Mouse (Mus musculus) kidney, postnatal 0 days (tissue): ENCODE measurements around the gene Rap1a. TPM values are rescaled to one million over a fixed set of nuclear protein-coding genes. Genes with fewer than 3 reads are reported as not detected.

ENCODE experiments used
- ATAC-seq: fragments of 200-750 bp; cut with Nextera tagmentation; replicated peaks from 2 replicates; pipeline ENCODE4 v1.8.0; 2017; ENCODE audit warnings: low read depth, moderate number of reproducible peaks, moderate TSS enrichment, moderate library complexity; ENCODE audit not compliant: low FRiP score
- DNase-seq: peaks from one replicate; pipeline ENCODE4 v3.0.0-alpha.2; 2016; ENCODE audit warnings: low spot score
- H3K27ac ChIP-seq: fragments of 300-500 bp; sonication (generic); 2 replicates; pipeline ENCODE4 v1.5.1; 2014; ENCODE audit warnings: mild to moderate bottlenecking
- H3K27me3 ChIP-seq: fragments of 300-500 bp; sonication (generic); 2 replicates; pipeline ENCODE4 v1.6.1; 2014; ENCODE audit warnings: low read length, mixed read lengths; ENCODE audit not compliant: insufficient read depth
- H3K36me3 ChIP-seq: fragments of 300-500 bp; sonication (generic); 2 replicates; pipeline ENCODE4 v1.6.1; 2014; ENCODE audit warnings: low read length, mixed read lengths; ENCODE audit not compliant: insufficient read depth
- H3K4me1 ChIP-seq: fragments of 300-500 bp; sonication (generic); replicated peaks from 2 replicates; pipeline ENCODE4 v1.6.1; 2014; ENCODE audit warnings: antibody characterized with exemption, low read length, mixed read lengths; ENCODE audit not compliant: insufficient read depth
- H3K4me2 ChIP-seq: fragments of 300-500 bp; sonication (generic); 2 replicates; pipeline ENCODE4 v1.6.1; 2014; ENCODE audit warnings: mild to moderate bottlenecking, low read length, moderate library complexity, mixed read lengths
- H3K4me3 ChIP-seq: fragments of 300-500 bp; sonication (generic); replicated peaks from 2 replicates; pipeline ENCODE4 v1.5.1; 2014; ENCODE audit warnings: low read depth, low read length
- H3K9ac ChIP-seq: fragments of 300-500 bp; sonication (generic); 2 replicates; pipeline ENCODE4 v1.6.1; 2014; ENCODE audit warnings: low read depth, low read length
- H3K9me3 ChIP-seq: fragments of 300-500 bp; sonication (generic); replicated peaks from 2 replicates; pipeline ENCODE4 v1.6.1; 2016; ENCODE audit warnings: low read length, inconsistent platforms, mixed read lengths
- CTCF ChIP-seq: IDR thresholded peaks from 2 replicates; pipeline ENCODE4 v1.5.1; 2016; ENCODE audit warnings: antibody characterized with exemption, low read depth, mild to moderate bottlenecking, moderate library complexity
- WGBS: fragments of 180-500 bp; shearing (Covaris S2); extraction: QIAGEN DNeasy Blood & Tissue Kit; methylation state at CpG from one replicate; pipeline ENCODE4 v1.1.7; 2014; 5-methylcytosine and 5-hydroxymethylcytosine counted together
- polyA plus RNA-seq: library from polyadenylated mRNA; unstranded; fragments of >200 nt; fragmentation: Nextera tagmentation; extraction: Ambion mirVana; gene quantifications from 2 replicates; pipeline ENCODE4 v1.2.1, GENCODE M21; 2015

Gene Rap1a
- polyA plus RNA-seq, 1 experiment from 2014 or later = 111 TPM

- TF ChIP-seq CTCF = no peak
- Histone ChIP-seq H3K27ac (no peak overlapping the region), H3K27me3 (no peaks in the 10 kb centered on the region), H3K36me3 (no peaks in the 10 kb centered on the region), H3K4me3 (no peak overlapping the region), H3K4me2 (no peak overlapping the region), H3K4me1 (0 out of 2 replicates have a peak, but pooled peaks cover 3% of the 10 kb centered on the region), H3K9me3 (no peaks in the 10 kb centered on the region), H3K9ac (no peak overlapping the region)
- DNase-seq = no peak
- ATAC-seq = no peak
Observed at GRCm38 (mm10) chr3:105758098-105758497, 43.0 kb downstream of the Rap1a start.

GRCm38 (mm10) chr3:105757323-105758083 is 43.6 kb downstream of the Rap1a start:
- Histone ChIP-seq H3K4me3 (no peak overlapping the region), H3K4me1 (0 out of 2 replicates have a peak, but pooled peaks cover 3% of the 10 kb centered on the region), H3K27ac (no peak overlapping the region), H3K9me3 (no peaks in the 10 kb centered on the region), H3K4me2 (no peak overlapping the region), H3K36me3 (no peaks in the 10 kb centered on the region), H3K9ac (no peak overlapping the region), H3K27me3 (no peaks in the 10 kb centered on the region)
- 74% methylated on average over 6 of the region's 6 CpGs for WGBS
- no peak for ATAC-seq
- no peak for TF ChIP-seq CTCF
- DNase-seq = no peak

- DNase-seq = no peak
- Histone ChIP-seq H3K4me2 (no peak overlapping the region), H3K9me3 (no peaks in the 10 kb centered on the region), H3K36me3 (no peaks in the 10 kb centered on the region), H3K27ac (no peak overlapping the region), H3K4me1 (0 out of 2 replicates have a peak, but pooled peaks cover 3% of the 10 kb centered on the region), H3K9ac (no peak overlapping the region), H3K27me3 (no peaks in the 10 kb centered on the region), H3K4me3 (no peak overlapping the region)
- no peak for TF ChIP-seq CTCF
- ATAC-seq = no peak
- WGBS = 71% methylated on average over 2 of the region's 2 CpGs
Observed at GRCm38 (mm10) chr3:105756505-105756904, 44.6 kb downstream of the Rap1a start.

GRCm38 (mm10) chr3:105755123-105755522 is 46.0 kb downstream of the Rap1a start:
- no peak for TF ChIP-seq CTCF
- Histone ChIP-seq H3K4me3 (no peak overlapping the region), H3K9ac (no peak overlapping the region), H3K4me2 (no peak overlapping the region), H3K27me3 (no peaks in the 10 kb centered on the region), H3K36me3 (no peaks in the 10 kb centered on the region), H3K9me3 (no peaks in the 10 kb centered on the region), H3K4me1 (0 out of 2 replicates have a peak, but pooled peaks cover 3% of the 10 kb centered on the region), H3K27ac (no peak overlapping the region)
- ATAC-seq (no peak), DNase-seq (no peak)
- 98% methylated on average over 9 of the region's 9 CpGs for WGBS

GRCm38 (mm10) chr3:105754184-105754583 is 47.0 kb downstream of the Rap1a start:
- Histone ChIP-seq H3K4me1 (0 out of 2 replicates have a peak, but pooled peaks cover 3% of the 10 kb centered on the region), H3K27me3 (no peaks in the 10 kb centered on the region), H3K27ac (no peak overlapping the region), H3K4me3 (no peak overlapping the region), H3K9ac (no peak overlapping the region), H3K36me3 (no peaks in the 10 kb centered on the region), H3K4me2 (no peak overlapping the region), H3K9me3 (no peaks in the 10 kb centered on the region)
- DNase-seq (no peak), ATAC-seq (no peak)
- 83% methylated on average over 3 of the region's 3 CpGs for WGBS
- no peak for TF ChIP-seq CTCF

GRCm38 (mm10) chr3:105750810-105751209 is 50.3 kb downstream of the Rap1a start:
- H3K36me3 ChIP-seq = no peaks in the 10 kb centered on the region
- TF ChIP-seq CTCF = no peak
- H3K4me2 ChIP-seq = no peak overlapping the region
- no peak for DNase-seq
- no peaks in the 10 kb centered on the region for H3K9me3 ChIP-seq
- H3K4me3 ChIP-seq = no peak overlapping the region
- no peak overlapping the region for H3K9ac ChIP-seq
- no peak overlapping the region for H3K27ac ChIP-seq
- H3K27me3 ChIP-seq = no peaks in the 10 kb centered on the region
- no peak for ATAC-seq
- H3K4me1 ChIP-seq = no peaks in the 10 kb centered on the region
- 82% methylated on average over 2 of the region's 2 CpGs for WGBS

GRCm38 (mm10) chr3:105746542-105746941 is 54.6 kb downstream of the Rap1a start:
- H3K27ac ChIP-seq = no peak overlapping the region
- DNase-seq = no peak
- no peaks in the 10 kb centered on the region for H3K4me1 ChIP-seq
- no peak for ATAC-seq
- H3K36me3 ChIP-seq = no peaks in the 10 kb centered on the region
- 68% methylated on average over 2 of the region's 2 CpGs for WGBS
- no peak overlapping the region for H3K9ac ChIP-seq
- no peak for TF ChIP-seq CTCF
- no peak overlapping the region for H3K4me2 ChIP-seq
- no peak overlapping the region for H3K4me3 ChIP-seq
- no peaks in the 10 kb centered on the region for H3K27me3 ChIP-seq
- no peaks in the 10 kb centered on the region for H3K9me3 ChIP-seq
